In the genomic region with DNA sequence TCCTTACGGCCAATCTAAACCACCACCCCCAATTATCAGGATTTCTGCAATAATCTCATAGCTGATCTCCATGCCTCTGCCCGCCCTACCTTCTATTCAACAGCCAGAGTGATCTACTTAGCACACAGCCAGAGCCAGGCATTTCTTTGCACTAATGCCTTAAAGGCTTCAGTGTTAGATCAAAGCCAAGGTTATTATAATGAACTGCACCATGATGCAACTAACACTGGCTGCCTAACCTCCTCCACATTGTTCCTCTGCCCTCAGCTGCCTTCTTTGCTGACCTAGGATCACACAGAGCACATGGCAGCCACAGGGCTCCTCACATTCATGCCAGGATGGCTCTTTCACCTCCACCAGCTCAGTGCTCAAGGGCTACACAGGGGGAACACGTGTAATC, we compare ENCODE assay signal across 18 mouse cellular contexts. TPM values are rescaled to one million over a fixed set of nuclear protein-coding genes. Genes with fewer than 3 reads are reported as not detected.
DNase-seq lines count a peak whose midpoint lies in the region; ATAC-seq and TF ChIP-seq lines count a peak whose summit lies in the region.
"Had no signal": no experiment of that assay in that cellular context is flagged by ENCODE, and none has a peak within 500 bp of the region (broad histone marks: within the 10 kb centered on the region; RNA-seq: fewer than 3 reads in every experiment).

No protein-coding gene starts in this region.

- no peak for TF ChIP-seq CTCF in bone marrow macrophage, adult 2 months (IDR thresholded peaks at IDR 0.05; ENCODE audit: low read depth, low read length)

- H3K4me1 ChIP-seq in forebrain, embryonic 10.5 days = peaks cover 39% of the 10 kb centered on the region
- peaks cover 11% of the 10 kb centered on the region; the same call in 1 of the 2 replicates for H3K4me1 ChIP-seq in forebrain, embryonic 12.5 days
- H3K4me1 ChIP-seq in midbrain, embryonic 12.5 days = peaks cover 13% of the 10 kb centered on the region
- peaks cover 12% of the 10 kb centered on the region for H3K4me1 ChIP-seq in midbrain, embryonic 16.5 days (ENCODE audit: control insufficient read depth, insufficient read depth, low read length)
- peaks cover 27% of the 10 kb centered on the region for H3K4me1 ChIP-seq in bone marrow macrophage, adult 2 months (ENCODE audit: control insufficient read depth, insufficient read depth, low read length)
- peaks cover 16% of the 10 kb centered on the region for H3K4me1 ChIP-seq in midbrain, embryonic 15.5 days

- no peak overlapping the region for H3K4me2 ChIP-seq in forebrain, embryonic 12.5 days
- H3K4me2 ChIP-seq in midbrain, embryonic 12.5 days (replicated peaks) = no peak overlapping the region
- H3K4me2 ChIP-seq in midbrain, embryonic 16.5 days (ENCODE audit: low read length) = no peak overlapping the region
- no peak overlapping the region for H3K4me2 ChIP-seq in midbrain, embryonic 15.5 days
- H3K4me2 ChIP-seq: embryonic facial prominence, embryonic 13.5 days; heart, embryonic 12.5 days; hindbrain, embryonic 14.5 days had no signal

- peaks cover 5% of the 10 kb centered on the region; the same call in 1 of the 2 replicates for H3K27me3 ChIP-seq in forebrain, embryonic 10.5 days (ENCODE audit: poor library complexity, severe bottlenecking)
- no peaks in the 10 kb centered on the region; the same call in 1 of the 2 replicates for H3K27me3 ChIP-seq in forebrain, embryonic 12.5 days
- 0 out of 2 replicates have a peak, but pooled peaks cover 3% of the 10 kb centered on the region for H3K27me3 ChIP-seq in midbrain, embryonic 12.5 days
- H3K27me3 ChIP-seq in midbrain, embryonic 16.5 days (ENCODE audit: control insufficient read depth, insufficient read depth, low read depth, low read length) = no peaks in the 10 kb centered on the region
- no peaks in the 10 kb centered on the region for H3K27me3 ChIP-seq in midbrain, embryonic 15.5 days (replicated peaks)
- H3K27me3 ChIP-seq: embryonic facial prominence, embryonic 13.5 days; heart, embryonic 12.5 days had no signal

- H3K9ac ChIP-seq in forebrain, embryonic 12.5 days = no peak overlapping the region
- H3K9ac ChIP-seq in midbrain, embryonic 12.5 days (replicated peaks) = peak overlapping the region; percentile 7; the same call in 1 of the 2 replicates
- H3K9ac ChIP-seq in midbrain, embryonic 16.5 days (ENCODE audit: low read depth, low read length) = no peak overlapping the region
- H3K9ac ChIP-seq in midbrain, embryonic 15.5 days = no peak overlapping the region
- H3K9ac ChIP-seq: embryonic facial prominence, embryonic 13.5 days; forebrain, postnatal 0 days; heart, embryonic 12.5 days; hindbrain, embryonic 14.5 days had no signal

- ATAC-seq in forebrain, embryonic 12.5 days (ENCODE audit: low FRiP score) = no peak
- ATAC-seq in midbrain, embryonic 12.5 days (ENCODE audit: low FRiP score, low read depth) = no peak
- ATAC-seq in midbrain, embryonic 16.5 days = no peak
- ATAC-seq in midbrain, embryonic 15.5 days (replicated peaks) = no peak
- ATAC-seq: forebrain, postnatal 0 days had no signal

- 0 out of 2 replicates have a peak overlapping the region, but pooled peaks have one; percentile 40 for H3K27ac ChIP-seq in forebrain, embryonic 10.5 days
- H3K27ac ChIP-seq in forebrain, embryonic 12.5 days = no peak overlapping the region
- no peak overlapping the region for H3K27ac ChIP-seq in midbrain, embryonic 12.5 days (replicated peaks)
- no peak overlapping the region for H3K27ac ChIP-seq in midbrain, embryonic 16.5 days (ENCODE audit: low read length)
- H3K27ac ChIP-seq in bone marrow macrophage, adult 2 months (ENCODE audit: insufficient read depth, low read depth, low read length) = 0 out of 2 replicates have a peak overlapping the region, but pooled peaks have one; percentile 7
- 0 out of 2 replicates have a peak overlapping the region, but pooled peaks have one; percentile 35 for H3K27ac ChIP-seq in midbrain, embryonic 15.5 days
- H3K27ac ChIP-seq: embryonic facial prominence, embryonic 13.5 days; hindbrain, embryonic 10.5 days; hindbrain, embryonic 14.5 days had no signal

- no peak for DNase-seq in forebrain, embryonic 10.5 days (ENCODE audit: extremely low spot score, low spot score)
- no peak for DNase-seq in cerebellum, adult 9-10 months
- no peak for DNase-seq in left cerebral cortex, postnatal 14 days (ENCODE audit: low spot score in 2 of 2)
- DNase-seq: adrenal gland, postnatal 10 days; cerebellum, adult 11-12 months; cerebellum, adult 9-11 months; cerebellum, postnatal 36 days; forebrain, postnatal 0 days; gastrocnemius, postnatal 14 days had no signal

- H3K4me3 ChIP-seq in forebrain, embryonic 10.5 days = no peak overlapping the region
- no peak overlapping the region for H3K4me3 ChIP-seq in forebrain, embryonic 12.5 days (replicated peaks)
- H3K4me3 ChIP-seq in midbrain, embryonic 12.5 days = no peak overlapping the region
- H3K4me3 ChIP-seq in midbrain, embryonic 16.5 days (ENCODE audit: low read depth, low read length) = no peak overlapping the region
- H3K4me3 ChIP-seq in bone marrow macrophage, adult 2 months (ENCODE audit: insufficient read depth, low read length) = no peak overlapping the region
- H3K4me3 ChIP-seq in midbrain, embryonic 15.5 days = no peak overlapping the region
- H3K4me3 ChIP-seq: embryonic facial prominence, embryonic 13.5 days; heart, embryonic 12.5 days; hindbrain, embryonic 10.5 days had no signal

- TF ChIP-seq POLR2A in bone marrow macrophage, adult 2 months (IDR thresholded peaks at IDR 0.05; ENCODE audit: borderline replicate concordance, low read depth, low read length) = no peak

- intact Hi-C loops in left cerebral cortex, postnatal 14 days (cut with DNase I) = no loop called here

- H3K9me3 ChIP-seq in forebrain, embryonic 10.5 days = no peaks in the 10 kb centered on the region
- H3K9me3 ChIP-seq in forebrain, embryonic 12.5 days = no peaks in the 10 kb centered on the region
- H3K9me3 ChIP-seq in midbrain, embryonic 12.5 days = no peaks in the 10 kb centered on the region
- no peaks in the 10 kb centered on the region for H3K9me3 ChIP-seq in midbrain, embryonic 16.5 days (replicated peaks; ENCODE audit: control insufficient read depth, low read length, poor library complexity, severe bottlenecking)
- H3K9me3 ChIP-seq in midbrain, embryonic 15.5 days = no peaks in the 10 kb centered on the region
- H3K9me3 ChIP-seq: embryonic facial prominence, embryonic 13.5 days; heart, embryonic 12.5 days; hindbrain, embryonic 10.5 days had no signal

- peaks cover 30% of the 10 kb centered on the region for H3K36me3 ChIP-seq in forebrain, embryonic 10.5 days (replicated peaks)
- peaks cover 15% of the 10 kb centered on the region for H3K36me3 ChIP-seq in forebrain, embryonic 12.5 days (replicated peaks)
- peaks cover 20% of the 10 kb centered on the region for H3K36me3 ChIP-seq in midbrain, embryonic 12.5 days
- no peaks in the 10 kb centered on the region; the same call in 1 of the 2 replicates for H3K36me3 ChIP-seq in midbrain, embryonic 16.5 days (ENCODE audit: control insufficient read depth, insufficient read depth, low read length)
- H3K36me3 ChIP-seq in midbrain, embryonic 15.5 days (replicated peaks) = no peaks in the 10 kb centered on the region

- WGBS in forebrain, embryonic 10.5 days = 47% methylated on average over 3 of the region's 3 CpGs
- WGBS in forebrain, embryonic 12.5 days = 31% methylated on average over 3 of the region's 3 CpGs
- WGBS in midbrain, embryonic 12.5 days = 29% methylated on average over 3 of the region's 3 CpGs
- 24% methylated on average over 3 of the region's 3 CpGs for WGBS in midbrain, embryonic 16.5 days
- 38% methylated on average over 3 of the region's 3 CpGs for WGBS in midbrain, embryonic 15.5 days

RNA-seq across cellular contexts. Expression of gene Zbtb40, which starts 28.5 kb away (rescaled TPM):
- polyA plus RNA-seq in forebrain, embryonic 10.5 days (2016; fragmentation: Nextera tagmentation; extraction: Ambion mirVana) = 5.5 and 6.2 TPM in 2 replicates
- polyA plus RNA-seq in forebrain, embryonic 12.5 days (2016; fragmentation: Nextera tagmentation; extraction: Ambion mirVana) = 6.6 and 8.3 TPM in 2 replicates
- 5.9 and 7.7 TPM in 2 replicates for polyA plus RNA-seq in midbrain, embryonic 12.5 days (2016; fragmentation: Nextera tagmentation; extraction: Ambion mirVana)
- polyA plus RNA-seq in midbrain, embryonic 16.5 days (2015; fragmentation: Nextera tagmentation; extraction: Ambion mirVana) = 3.6 and 4.6 TPM in 2 replicates
- 4.8 and 6.3 TPM in 2 replicates for polyA plus RNA-seq in bone marrow macrophage, adult 2 months (2012; ENCODE audit: insufficient read depth, insufficient read length, missing spikeins)
- 3.9 and 4.6 TPM in 2 replicates for polyA plus RNA-seq in midbrain, embryonic 15.5 days (2015; fragmentation: Nextera tagmentation; extraction: Ambion mirVana)
- 10 to 100 TPM in 1 of 2 experiments, 1 to 10 TPM in 1; 8.4 to 11.3 TPM for total RNA-seq in left cerebral cortex, postnatal 14 days (2021)

Comparison
In these comparisons a context has a peak if more than half of its experiments do, and no peak if none do; other contexts are left out.
1. H3K27ac ChIP-seq: peak in forebrain, embryonic 10.5 days (single experiment), bone marrow macrophage, adult 2 months (single experiment) and midbrain, embryonic 15.5 days (single experiment); none in forebrain, embryonic 12.5 days (single experiment), midbrain, embryonic 12.5 days (single experiment) and midbrain, embryonic 16.5 days (single experiment).